Mouse (Mus musculus): ENCODE measurements at regions not wholly inside any gene's neighbourhood (a gene's known extent, or its start where the extent isn't known, plus 50 kb on each side); places are given as distances from the start of the nearest gene placed in this dataset.

- DNase-seq (ENCODE audit: low spot score), result no peak
Measured at GRCm38 (mm10) chr9:100097028-100097427, 221.1 kb upstream of the Sox14 start.

DNA sequence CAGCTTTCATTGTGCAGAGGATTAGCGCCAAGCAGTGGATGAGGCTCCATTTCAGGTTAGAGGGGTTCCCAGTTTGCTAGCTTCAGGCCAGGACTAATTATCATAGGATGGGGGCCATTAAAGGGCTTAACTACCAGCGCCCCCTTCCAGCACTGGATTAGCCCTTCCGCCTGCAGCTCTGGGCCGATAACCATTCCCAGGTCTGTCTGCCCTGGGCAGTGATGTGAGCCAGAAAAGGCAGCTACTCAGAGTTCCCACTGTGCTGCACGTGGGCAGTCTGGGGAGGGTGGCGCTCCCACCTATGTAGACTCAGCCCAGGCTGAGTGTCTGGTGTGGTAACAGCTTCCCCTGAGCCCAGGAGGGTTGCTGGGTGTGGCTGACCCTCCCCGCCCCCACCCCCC lies 219.6 kb upstream of the Sox14 start:
- no peak for DNase-seq (ENCODE audit: low spot score)

DNA sequence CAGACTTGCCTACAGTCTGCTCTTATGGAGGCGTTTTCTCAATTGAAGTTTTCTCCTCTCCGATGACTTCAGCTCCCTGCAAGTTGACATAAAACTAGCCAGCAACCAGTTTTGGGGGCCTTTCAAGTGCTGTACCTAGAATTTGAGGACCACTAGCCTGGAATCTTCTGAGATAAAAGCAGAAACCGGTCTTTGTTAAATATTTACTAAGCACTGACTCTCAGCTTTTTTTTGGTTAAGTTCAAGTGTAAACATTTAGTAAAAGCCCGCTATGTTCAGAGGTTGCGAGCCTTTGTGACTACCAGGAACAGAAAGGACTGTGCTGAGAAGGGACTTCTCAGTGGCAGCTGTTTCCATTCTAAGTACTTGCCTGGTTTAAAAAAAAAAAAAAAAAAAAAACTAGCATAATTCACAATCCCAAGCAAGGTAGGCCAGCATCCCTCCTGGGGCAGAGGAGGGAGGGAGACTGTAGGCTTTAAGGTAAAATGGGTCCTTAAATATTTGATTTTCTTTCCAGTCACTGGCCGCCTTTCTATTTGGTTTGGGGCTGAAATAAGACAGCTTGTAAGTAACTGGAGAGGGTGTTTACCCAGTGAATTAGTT lies 219.1 kb upstream of the Sox14 start:
- no peak for DNase-seq (ENCODE audit: low spot score)

DNA sequence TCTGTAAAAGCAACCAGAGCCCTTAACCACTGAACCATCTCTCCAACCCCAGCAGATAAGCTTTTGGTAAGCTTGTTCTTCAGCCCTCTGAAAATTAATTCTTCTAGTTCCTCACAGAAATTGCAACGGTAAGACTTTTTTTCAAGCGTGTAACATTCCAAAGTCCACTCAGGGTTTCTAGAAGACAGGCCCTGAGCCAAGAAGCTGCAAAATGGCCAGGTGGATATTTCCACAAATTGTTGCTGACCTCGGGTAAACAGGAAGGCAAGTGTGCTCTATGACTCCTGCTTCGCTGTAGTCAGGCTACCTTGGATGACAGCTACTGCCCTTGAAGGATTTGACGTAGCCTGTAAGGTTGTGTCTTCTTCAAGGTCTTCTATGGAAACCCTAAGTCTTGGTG lies 195.2 kb upstream of the Sox14 start:
- no peak for DNase-seq (ENCODE audit: low spot score)

DNA sequence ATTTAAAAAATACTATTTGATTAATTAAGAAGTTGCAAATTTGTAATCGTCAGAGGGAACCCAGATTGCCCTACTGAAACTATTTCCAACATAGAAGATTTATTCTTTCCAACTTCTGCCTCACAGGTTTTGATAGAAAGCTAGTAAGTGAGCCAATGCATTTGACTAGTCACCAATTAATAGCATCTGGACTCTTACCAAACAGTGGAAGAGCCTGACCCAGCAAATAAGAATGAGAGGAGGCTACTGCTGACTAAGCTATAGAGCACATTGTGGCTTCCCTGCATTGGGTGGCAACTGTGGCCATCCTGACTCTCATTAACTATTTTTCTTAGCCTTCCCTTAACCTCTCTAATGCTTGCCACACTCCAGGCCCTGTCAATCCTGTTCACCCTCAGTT lies 182.6 kb upstream of the Sox14 start:
- no peak for DNase-seq (ENCODE audit: low spot score)

- DNase-seq (ENCODE audit: low spot score), result no peak
Measured at GRCm38 (mm10) chr9:100046213-100046807, 170.3 kb upstream of the Sox14 start.

- DNase-seq (ENCODE audit: low spot score), result no peak
Measured at GRCm38 (mm10) chr9:100045636-100046035, 169.7 kb upstream of the Sox14 start.

- no peak for DNase-seq (ENCODE audit: low spot score)
Measured at GRCm38 (mm10) chr9:100041776-100042175, 165.8 kb upstream of the Sox14 start.

DNA sequence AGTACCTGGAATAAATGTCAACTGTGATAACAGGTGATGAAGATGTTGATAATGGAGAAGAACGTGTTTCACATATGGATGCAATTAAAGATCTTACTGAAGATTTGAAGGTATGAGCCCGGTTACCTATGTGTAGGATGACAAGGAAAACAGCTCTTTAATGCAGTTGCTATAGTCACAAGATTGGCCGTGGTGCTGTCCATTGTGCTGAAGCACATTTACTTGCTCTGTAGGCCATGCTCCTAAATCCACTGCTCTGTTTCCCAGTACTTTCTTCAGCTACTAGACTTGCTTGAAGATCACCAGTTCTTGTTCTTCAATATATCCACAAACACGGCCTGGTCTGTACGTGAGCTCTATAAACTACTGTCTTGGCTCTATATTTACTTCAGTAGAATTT lies 147.7 kb upstream of the Sox14 start:
- DNase-seq (ENCODE audit: low spot score), result peak; percentile 4

GRCm38 (mm10) chr9:100022035-100022434 lies 146.1 kb upstream of the Sox14 start:
- DNase-seq (ENCODE audit: low spot score), result no peak

- no peak for DNase-seq (ENCODE audit: low spot score)
Measured at GRCm38 (mm10) chr9:99995204-99995603, 119.2 kb upstream of the Sox14 start.

DNA sequence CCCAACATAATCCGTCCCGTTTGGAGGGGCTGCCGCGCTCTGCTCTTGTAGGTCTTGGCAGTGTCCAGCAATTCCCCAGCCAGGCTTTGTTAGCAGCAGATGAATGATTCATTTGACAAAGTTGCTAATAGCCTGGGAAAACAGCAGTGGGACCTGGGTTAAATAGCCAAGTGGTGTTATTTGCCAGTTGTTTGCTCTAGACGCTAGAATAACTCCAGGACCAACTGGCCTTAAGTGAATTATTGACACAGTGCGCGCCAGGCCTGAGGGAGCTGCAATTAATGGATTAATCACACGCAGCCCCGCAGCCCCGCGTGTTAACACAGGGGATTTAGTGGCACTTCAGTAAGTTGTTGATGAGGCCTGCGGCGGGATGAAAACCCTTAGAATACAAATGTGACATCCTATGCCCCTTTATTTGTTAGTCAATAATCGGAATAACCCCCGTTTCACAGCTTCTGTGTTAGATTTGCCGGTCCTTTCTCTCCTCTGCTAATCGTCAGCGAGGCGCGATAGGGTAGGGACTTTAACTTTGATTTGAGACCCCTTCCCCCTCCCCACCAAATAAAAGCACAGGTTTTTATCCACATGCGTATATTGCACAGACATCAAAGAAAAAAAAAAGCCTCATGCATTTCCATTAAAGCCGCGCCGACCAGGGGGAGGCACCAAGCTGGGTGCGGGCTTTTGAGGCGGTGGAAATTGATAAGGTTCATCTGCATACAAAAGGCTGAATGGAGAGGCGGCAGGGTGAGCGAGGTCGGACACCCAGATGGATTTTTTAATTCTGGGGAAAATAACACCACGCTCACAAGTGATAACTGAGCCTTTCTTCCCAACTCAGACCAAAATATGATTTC lies 118.5 kb upstream of the Sox14 start:
- no peak for DNase-seq (ENCODE audit: low spot score)

DNA sequence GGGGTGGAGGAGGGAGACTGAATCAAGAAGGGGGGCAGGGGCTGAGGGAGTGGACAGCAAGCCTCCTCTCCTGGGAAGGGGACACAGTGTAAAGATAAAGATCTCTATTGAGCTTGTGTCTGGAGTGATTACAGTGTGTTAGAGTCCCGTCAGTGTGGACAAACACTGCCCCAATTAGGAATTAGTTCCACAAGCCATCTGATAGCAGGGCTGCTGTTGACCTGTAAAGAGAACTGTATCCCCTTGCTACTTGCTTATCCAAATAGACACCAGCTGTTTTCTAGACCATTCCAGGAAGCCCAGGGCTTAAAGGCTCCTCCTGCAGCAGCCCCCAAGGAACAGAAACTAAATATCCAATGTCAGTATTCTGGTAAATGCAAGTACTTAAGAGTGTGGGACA lies 111.4 kb upstream of the Sox14 start:
- DNase-seq (ENCODE audit: low spot score), result no peak

- DNase-seq (ENCODE audit: low spot score), result no peak
Measured at GRCm38 (mm10) chr9:99980734-99981133, 104.8 kb upstream of the Sox14 start.

DNA sequence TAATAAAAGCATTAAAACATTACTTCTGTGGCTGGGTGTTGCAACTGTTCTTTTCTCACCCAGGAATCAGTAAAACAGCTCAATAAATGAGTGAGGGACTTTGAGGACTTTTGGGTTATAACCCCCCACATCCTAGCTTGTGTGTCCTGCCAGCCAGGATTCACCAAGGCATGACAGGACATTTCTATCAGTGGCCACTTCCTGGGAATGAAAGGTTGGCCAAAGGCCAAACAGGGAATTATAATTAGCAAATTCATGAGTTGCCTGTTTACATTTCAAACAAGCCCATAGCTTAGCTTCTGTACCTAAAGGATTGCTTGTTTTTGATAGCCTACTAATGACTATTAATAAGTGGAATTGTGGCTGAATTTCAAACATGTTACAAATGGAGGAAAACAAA lies 85.6 kb upstream of the Sox14 start:
- DNase-seq (ENCODE audit: low spot score), result no peak

DNA sequence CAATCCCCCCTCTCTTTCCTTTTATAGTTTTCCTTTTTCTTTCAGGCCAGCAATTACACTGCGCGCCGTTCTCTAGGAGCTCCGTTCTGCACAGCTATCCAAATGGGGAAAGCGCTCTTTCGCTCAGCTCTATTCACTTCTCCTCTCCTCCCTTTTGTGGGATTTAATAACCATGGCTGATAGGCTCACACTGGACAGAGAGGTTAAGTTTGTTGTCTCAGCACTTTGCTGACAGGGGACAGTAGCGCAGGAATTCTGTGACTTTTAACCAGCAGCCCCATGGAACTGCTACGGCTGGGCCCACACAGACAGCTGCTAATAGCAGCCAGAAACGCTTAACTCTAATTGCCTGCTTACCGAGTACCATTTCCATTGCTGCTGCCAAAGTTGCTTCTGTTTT lies 78.8 kb upstream of the Sox14 start:
- DNase-seq (ENCODE audit: low spot score), result no peak

DNA sequence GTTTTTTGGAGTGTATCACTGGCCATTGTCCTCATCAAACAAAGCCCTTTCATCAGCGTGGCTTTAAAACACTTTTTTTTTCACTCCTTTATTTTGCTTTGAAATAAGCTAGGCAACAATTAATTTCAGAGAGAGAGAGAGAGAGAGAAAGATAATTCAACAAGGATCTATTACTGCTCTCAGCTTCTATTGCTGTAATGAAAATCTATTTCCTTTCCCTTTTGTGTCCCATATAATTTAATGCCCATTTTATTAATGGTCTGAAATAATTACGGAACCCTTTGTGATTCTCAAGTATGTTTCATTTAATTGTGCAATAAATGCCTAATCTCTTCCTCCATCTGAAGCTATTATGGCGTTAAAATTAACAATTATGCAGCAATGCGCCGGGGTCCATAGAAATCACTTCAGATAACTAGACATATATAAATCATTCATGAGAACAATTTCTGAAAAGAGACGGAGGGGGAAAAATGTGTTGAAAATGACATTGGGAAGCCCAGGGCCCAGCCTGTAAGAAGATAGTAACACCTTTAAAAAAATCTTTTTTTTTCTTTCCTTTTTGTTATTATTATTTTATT lies 78.2 kb upstream of the Sox14 start:
- no peak for DNase-seq (ENCODE audit: low spot score)

Data from ovary, postnatal 14 days (tissue).